Mouse (Mus musculus) myocyte (in vitro differentiated cells): ENCODE measurements around the gene Dner.

ENCODE experiments used
- MAX ChIP-seq: IDR thresholded peaks from one replicate; pipeline ENCODE4 v1.6.1; 2011; ENCODE audit warnings: low read depth, mild to moderate bottlenecking, control low read depth
- MYOG ChIP-seq, 3 experiments: IDR thresholded peaks; one replicate each; pipeline ENCODE4 v1.6.1; 2011; ENCODE audit warnings: control low read depth in 2 of 3, low read depth in 2 of 3, mild to moderate bottlenecking in 2 of 3; ENCODE audit not compliant: insufficient read length in 2 of 3, control insufficient read depth in 1 of 3, insufficient read depth in 1 of 3
- POLR2A ChIP-seq: IDR thresholded peaks from one replicate; pipeline ENCODE4 v1.6.1; 2011; ENCODE audit warnings: low read depth, mild to moderate bottlenecking, control low read depth, moderate library complexity; ENCODE audit not compliant: insufficient read length
- USF1 ChIP-seq: IDR thresholded peaks from one replicate; pipeline ENCODE4 v1.6.1; 2011; ENCODE audit warnings: low read depth, mild to moderate bottlenecking, control low read depth, moderate library complexity

DNA sequence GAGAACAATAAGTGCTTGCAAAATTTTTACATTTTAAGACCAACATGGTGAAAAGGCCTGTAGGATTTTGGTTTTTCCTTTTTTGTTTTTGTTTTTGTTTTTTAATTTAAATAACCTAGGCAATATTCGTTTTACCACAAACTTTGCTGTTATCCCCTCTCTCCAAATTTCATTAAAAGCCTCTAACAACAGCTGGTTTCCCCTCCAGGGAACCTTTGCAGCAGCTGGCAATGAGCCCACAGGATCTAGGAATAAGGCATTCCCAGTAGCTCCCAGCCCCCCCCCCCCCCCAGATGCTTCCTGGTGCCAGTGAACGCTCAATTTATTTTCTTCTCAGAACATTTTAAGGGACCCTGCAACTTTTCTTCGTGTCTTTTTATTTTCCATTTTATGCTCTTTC, 370.7 kb downstream of the Dner start:
- no peak for TF ChIP-seq MAX
- no peak for TF ChIP-seq USF1
- no peak for TF ChIP-seq MYOG (IDR thresholded peaks at IDR 0.05; ENCODE audit: control insufficient read depth in 1 of 3, insufficient read depth in 1 of 3, insufficient read length in 2 of 3, low read depth in 2 of 3)
- TF ChIP-seq POLR2A, result no peak
